Mouse (Mus musculus) embryonic fibroblast, embryonic 13.5 days (primary cell): ENCODE results near the gene Inpp5f.

Experiments used
- CTCF ChIP-seq: IDR thresholded peaks from 2 replicates; pipeline ENCODE4 v1.5.1; 2011; ENCODE audit warnings: mild to moderate bottlenecking, control low read depth, low read length, moderate library complexity, borderline replicate concordance; ENCODE audit not compliant: insufficient read depth
- POLR2A ChIP-seq: IDR thresholded peaks from 2 replicates; pipeline ENCODE4 v1.6.1; 2011; ENCODE audit warnings: low read depth, mild to moderate bottlenecking, control low read depth, low read length, moderate library complexity

DNA sequence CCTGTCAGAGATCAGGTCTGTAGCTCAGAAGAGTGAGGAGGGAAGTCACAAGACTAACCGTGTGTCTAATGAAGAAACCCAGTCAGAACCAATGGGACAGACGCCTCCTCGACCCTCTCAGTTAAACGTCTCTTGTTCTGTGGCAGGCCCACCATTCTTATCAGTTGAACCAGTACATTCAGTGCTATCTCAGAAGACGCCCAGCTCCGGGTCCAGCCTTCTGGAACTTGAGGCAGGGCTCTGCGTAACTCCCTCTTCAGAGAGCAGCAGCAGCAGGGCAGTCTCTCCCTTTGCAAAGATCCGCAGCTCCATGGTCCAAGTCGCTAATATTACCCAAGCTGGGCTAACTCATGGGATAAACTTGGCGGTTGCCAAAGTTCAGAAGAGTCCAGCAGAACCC, 83.7 kb downstream of the Inpp5f start:
- TF ChIP-seq CTCF (no peak), POLR2A (no peak)
